Mouse (Mus musculus): ENCODE results near the gene Adamtsl4.

DNA sequence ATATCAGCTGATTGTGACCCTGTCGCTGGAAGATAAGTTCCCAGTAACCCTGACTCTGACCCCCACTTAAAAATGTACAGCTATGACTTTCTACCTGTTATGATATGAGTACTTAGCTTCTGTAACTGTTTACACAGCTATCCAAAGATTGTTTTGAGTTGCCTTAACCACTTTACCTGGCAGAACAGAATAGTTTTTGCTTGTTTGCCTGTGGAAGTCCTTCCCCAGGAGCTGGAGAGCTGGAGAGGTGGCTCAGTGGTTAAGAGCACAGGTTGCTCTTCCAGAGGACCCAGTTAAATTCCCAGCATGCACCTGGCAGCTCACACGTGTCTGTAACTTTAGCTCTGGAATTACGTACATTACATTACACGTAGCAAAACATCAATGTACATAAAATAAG is 16.9 kb upstream of the Adamtsl4 start:
- TF ChIP-seq CTCF (IDR thresholded peaks at IDR 0.05; ENCODE audit: insufficient read depth, low read depth, low read length) (no peak), POLR2A (IDR thresholded peaks at IDR 0.05; ENCODE audit: insufficient read depth, low read depth, low read length) (no peak)

All from olfactory bulb, adult 2 months (tissue).